Mouse (Mus musculus) embryonic facial prominence, embryonic 12.5 days (tissue): ENCODE results near the gene Kpna3. TPM values are rescaled to one million over a fixed set of nuclear protein-coding genes. Genes with fewer than 3 reads are reported as not detected.
A peak's percentile ranks its signal among the peaks of the same experiment; 100 is the strongest.

Experiments used
- ATAC-seq: fragments of 200-750 bp; cut with Nextera tagmentation; 2 replicates; pipeline ENCODE4 v1.8.0; 2017; ENCODE audit not compliant: insufficient number of reproducible peaks, insufficient read depth, low FRiP score, low TSS enrichment
- H3K27ac ChIP-seq: fragments of 300-500 bp; sonication (generic); 2 replicates; pipeline ENCODE4 v1.5.1; 2016; ENCODE audit warnings: mild to moderate bottlenecking
- H3K27me3 ChIP-seq: fragments of 300-500 bp; sonication (generic); 2 replicates; pipeline ENCODE4 v1.6.1; 2016; ENCODE audit warnings: mild to moderate bottlenecking, moderate library complexity
- H3K36me3 ChIP-seq: fragments of 300-500 bp; sonication (generic); 2 replicates; pipeline ENCODE4 v1.6.1; 2016; ENCODE audit warnings: mild to moderate bottlenecking
- H3K4me1 ChIP-seq: fragments of 300-500 bp; sonication (generic); 2 replicates; pipeline ENCODE4 v1.6.1; 2016
- H3K4me2 ChIP-seq: fragments of 300-500 bp; sonication (generic); replicated peaks from 2 replicates; pipeline ENCODE4 v1.6.1; 2016; ENCODE audit warnings: mild to moderate bottlenecking, moderate library complexity
- H3K4me3 ChIP-seq: fragments of 300-500 bp; sonication (generic); 2 replicates; pipeline ENCODE4 v1.5.1; 2016; ENCODE audit warnings: mild to moderate bottlenecking
- H3K9ac ChIP-seq: fragments of 300-500 bp; sonication (generic); 2 replicates; pipeline ENCODE4 v1.6.1; 2016; ENCODE audit warnings: mild to moderate bottlenecking, moderate library complexity
- H3K9me3 ChIP-seq: fragments of 300-500 bp; sonication (generic); 2 replicates; pipeline ENCODE4 v1.6.1; 2016; ENCODE audit warnings: mild to moderate bottlenecking, moderate library complexity
- WGBS: fragments of 180-500 bp; shearing (Covaris S2); methylation state at CpG from one replicate; pipeline ENCODE4 v1.1.7; 2016; 5-methylcytosine and 5-hydroxymethylcytosine counted together
- polyA plus RNA-seq: library from polyadenylated mRNA; unstranded; fragments of >200 nt; fragmentation: Nextera tagmentation; extraction: Ambion mirVana; gene quantifications from 2 replicates; pipeline ENCODE4 v1.2.1, GENCODE M21; 2016

The Kpna3 gene
- polyA plus RNA-seq, 1 experiment from 2014 or later: 71.7 TPM

DNA sequence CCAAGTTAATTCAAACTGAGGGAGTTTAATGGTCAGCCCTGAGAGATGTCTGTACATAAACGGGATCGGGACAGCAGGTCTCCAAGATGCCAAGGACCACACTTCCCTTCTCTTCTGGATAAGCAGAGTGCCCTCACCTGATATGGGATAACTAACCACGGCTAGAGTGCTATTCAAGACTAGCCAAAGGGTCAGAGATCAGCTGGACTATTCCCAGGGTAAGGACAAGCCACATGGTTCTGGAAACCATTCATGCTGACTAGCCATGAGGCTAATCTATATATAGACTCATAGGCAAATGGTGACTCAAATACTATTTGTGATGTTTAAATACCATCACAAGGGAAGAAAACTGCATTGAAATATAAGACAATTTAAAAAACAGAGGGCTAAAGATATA, 49.1 kb downstream of the Kpna3 start:
- Histone ChIP-seq H3K4me3 (no peak overlapping the region), H3K9ac (no peak overlapping the region), H3K9me3 (no peaks in the 10 kb centered on the region), H3K4me2 (no peak overlapping the region), H3K36me3 (peaks cover 36% of the 10 kb centered on the region), H3K27me3 (no peaks in the 10 kb centered on the region), H3K4me1 (no peaks in the 10 kb centered on the region), H3K27ac (no peak overlapping the region)
- WGBS: 84% methylated on average over 3 of the region's 3 CpGs
- no peak for ATAC-seq

DNA sequence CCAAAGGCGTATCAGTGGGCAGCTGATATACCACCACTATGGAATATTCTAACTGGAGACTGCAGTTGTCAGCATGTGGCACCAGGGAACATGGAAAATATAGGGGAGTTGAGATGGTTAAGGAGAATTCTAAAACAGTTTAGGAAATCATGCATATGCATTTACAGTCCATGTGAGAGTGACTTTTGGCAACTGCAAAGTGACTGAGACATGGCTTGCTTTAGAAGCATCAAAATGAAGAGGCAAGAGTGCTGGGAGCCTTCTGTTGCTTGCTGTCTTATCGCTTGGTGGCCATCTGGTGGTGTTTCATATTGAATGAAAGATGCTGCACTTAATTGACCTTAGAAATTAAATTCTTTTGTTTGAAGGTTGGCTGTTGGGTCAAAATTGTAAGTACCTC, 72.4 kb downstream of the Kpna3 start:
- no peak for ATAC-seq
- no peaks in the 10 kb centered on the region for H3K27me3 ChIP-seq
- H3K36me3 ChIP-seq: peaks cover 30% of the 10 kb centered on the region
- no peak overlapping the region for H3K9ac ChIP-seq
- no peak overlapping the region for H3K4me2 ChIP-seq
- no peak overlapping the region for H3K4me3 ChIP-seq
- 91% methylated on average over 2 of the region's 2 CpGs for WGBS
- no peaks in the 10 kb centered on the region for H3K4me1 ChIP-seq
- no peaks in the 10 kb centered on the region for H3K9me3 ChIP-seq
- H3K27ac ChIP-seq: no peak overlapping the region

DNA sequence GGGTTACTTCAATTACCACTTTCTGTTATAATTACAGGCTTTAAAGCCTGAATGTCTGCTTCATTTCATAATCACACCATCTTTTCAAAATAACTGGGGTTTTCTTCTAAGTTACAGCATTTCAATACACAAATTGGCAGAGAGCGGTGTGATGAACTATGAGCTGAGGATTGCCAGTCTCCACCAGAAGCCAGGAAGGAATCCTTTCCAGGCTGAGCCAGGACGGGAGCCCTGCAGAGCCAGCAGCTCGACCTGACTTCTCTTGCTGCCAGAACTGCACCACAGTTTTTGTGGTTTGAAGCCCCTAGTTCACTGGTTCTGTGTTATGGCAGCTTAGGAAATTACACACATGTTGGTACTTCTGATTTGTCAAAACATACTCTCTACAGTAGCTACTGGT, 75.0 kb downstream of the Kpna3 start:
- H3K4me2 ChIP-seq: no peak overlapping the region
- H3K9me3 ChIP-seq: no peaks in the 10 kb centered on the region
- H3K9ac ChIP-seq: no peak overlapping the region
- peaks cover 11% of the 10 kb centered on the region for H3K36me3 ChIP-seq
- H3K4me1 ChIP-seq: peaks cover 5% of the 10 kb centered on the region; the same call in 1 of the 2 replicates
- WGBS: 80% methylated on average over 3 of the region's 3 CpGs
- H3K27me3 ChIP-seq: no peaks in the 10 kb centered on the region
- H3K4me3 ChIP-seq: no peak overlapping the region
- H3K27ac ChIP-seq: no peak overlapping the region
- ATAC-seq: no peak

DNA sequence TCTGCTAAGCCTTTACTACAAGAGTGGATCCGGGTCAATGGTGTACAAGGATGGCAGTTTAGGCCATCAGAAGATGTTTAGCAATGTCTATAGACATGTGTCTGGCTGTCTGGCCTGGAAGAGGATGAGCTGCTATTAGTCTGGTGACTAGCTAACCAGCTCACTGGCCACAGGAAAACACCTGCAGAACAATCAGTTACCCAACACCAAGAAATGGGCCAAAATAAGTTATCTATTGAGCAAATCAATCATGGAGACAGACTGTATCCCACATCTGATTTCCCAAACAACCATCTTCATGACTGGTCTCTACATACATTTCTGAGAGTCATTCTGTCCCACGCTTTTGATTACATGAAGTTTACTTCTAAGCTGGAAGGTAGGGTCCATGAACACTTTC, 75.9 kb downstream of the Kpna3 start:
- 93% methylated on average over 2 of the region's 2 CpGs for WGBS
- no peak overlapping the region for H3K4me2 ChIP-seq
- no peaks in the 10 kb centered on the region for H3K9me3 ChIP-seq
- H3K4me1 ChIP-seq: peaks cover 5% of the 10 kb centered on the region; the same call in 1 of the 2 replicates
- H3K27me3 ChIP-seq: no peaks in the 10 kb centered on the region
- ATAC-seq: no peak
- peaks cover 8% of the 10 kb centered on the region for H3K36me3 ChIP-seq
- H3K27ac ChIP-seq: no peak overlapping the region
- no peak overlapping the region for H3K9ac ChIP-seq
- no peak overlapping the region for H3K4me3 ChIP-seq

DNA sequence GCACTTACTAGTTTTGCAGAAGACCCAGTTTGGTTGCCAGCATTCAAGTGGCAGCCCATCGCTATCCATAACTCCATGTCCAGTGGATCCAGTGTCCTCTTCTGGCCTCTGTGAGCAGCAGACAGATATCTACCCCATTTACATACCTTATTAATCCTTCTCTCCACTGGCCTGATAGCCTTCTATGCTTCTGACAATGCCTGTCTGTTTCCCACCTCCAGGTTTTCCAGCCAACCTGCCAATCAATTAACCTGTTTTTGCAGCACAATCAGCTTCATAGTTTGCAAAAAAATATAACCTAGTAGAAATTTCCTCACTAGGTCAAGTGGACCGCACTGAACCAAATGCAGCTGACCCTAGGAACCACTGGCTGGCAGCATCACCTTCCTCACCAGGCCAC, 77.4 kb downstream of the Kpna3 start:
- 86% methylated on average over 2 of the region's 2 CpGs for WGBS
- no peaks in the 10 kb centered on the region for H3K9me3 ChIP-seq
- peaks cover 5% of the 10 kb centered on the region; the same call in 1 of the 2 replicates for H3K4me1 ChIP-seq
- H3K27me3 ChIP-seq: no peaks in the 10 kb centered on the region
- peaks cover 6% of the 10 kb centered on the region for H3K36me3 ChIP-seq
- H3K4me2 ChIP-seq: no peak overlapping the region
- no peak overlapping the region for H3K4me3 ChIP-seq
- H3K9ac ChIP-seq: no peak overlapping the region
- no peak overlapping the region for H3K27ac ChIP-seq
- no peak for ATAC-seq

DNA sequence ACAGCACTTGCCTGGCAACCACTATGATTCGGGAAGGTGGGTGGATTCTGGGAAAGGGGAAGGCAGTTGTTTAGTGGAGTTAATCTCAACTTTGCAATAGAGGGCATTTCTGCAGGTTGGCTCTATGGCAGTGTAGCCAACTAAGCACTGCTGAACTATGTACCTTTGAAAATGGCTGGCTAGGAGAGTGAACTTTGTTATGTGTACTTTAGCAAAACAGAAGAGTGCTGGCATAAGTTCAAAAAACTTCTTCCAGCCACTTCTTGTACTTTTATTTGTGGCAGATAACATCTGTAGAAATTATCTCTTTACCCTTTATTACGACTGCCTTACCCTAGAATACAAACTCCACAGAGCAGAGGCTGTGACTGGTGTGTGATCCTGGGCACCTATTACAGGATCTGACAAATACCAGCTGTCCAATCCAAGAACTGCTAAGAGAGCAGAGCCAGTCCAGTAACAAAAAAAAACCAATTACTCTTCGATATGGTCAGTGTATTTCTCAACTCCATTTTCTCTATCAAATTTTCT, 78.6 kb downstream of the Kpna3 start:
- H3K27me3 ChIP-seq: no peaks in the 10 kb centered on the region
- H3K9me3 ChIP-seq: no peaks in the 10 kb centered on the region
- H3K36me3 ChIP-seq: no peaks in the 10 kb centered on the region
- ATAC-seq: no peak
- 62% methylated on average over 3 of the region's 3 CpGs for WGBS
- H3K9ac ChIP-seq: peak overlapping the region; percentile 74; the same call in 1 of the 2 replicates
- peak overlapping the region; percentile 64; the same call in 1 of the 2 replicates for H3K4me3 ChIP-seq
- H3K27ac ChIP-seq: 0 out of 2 replicates have a peak overlapping the region, but pooled peaks have one; percentile 84
- H3K4me1 ChIP-seq: peaks cover 5% of the 10 kb centered on the region; the same call in 1 of the 2 replicates
- peak overlapping the region; percentile 54 for H3K4me2 ChIP-seq

DNA sequence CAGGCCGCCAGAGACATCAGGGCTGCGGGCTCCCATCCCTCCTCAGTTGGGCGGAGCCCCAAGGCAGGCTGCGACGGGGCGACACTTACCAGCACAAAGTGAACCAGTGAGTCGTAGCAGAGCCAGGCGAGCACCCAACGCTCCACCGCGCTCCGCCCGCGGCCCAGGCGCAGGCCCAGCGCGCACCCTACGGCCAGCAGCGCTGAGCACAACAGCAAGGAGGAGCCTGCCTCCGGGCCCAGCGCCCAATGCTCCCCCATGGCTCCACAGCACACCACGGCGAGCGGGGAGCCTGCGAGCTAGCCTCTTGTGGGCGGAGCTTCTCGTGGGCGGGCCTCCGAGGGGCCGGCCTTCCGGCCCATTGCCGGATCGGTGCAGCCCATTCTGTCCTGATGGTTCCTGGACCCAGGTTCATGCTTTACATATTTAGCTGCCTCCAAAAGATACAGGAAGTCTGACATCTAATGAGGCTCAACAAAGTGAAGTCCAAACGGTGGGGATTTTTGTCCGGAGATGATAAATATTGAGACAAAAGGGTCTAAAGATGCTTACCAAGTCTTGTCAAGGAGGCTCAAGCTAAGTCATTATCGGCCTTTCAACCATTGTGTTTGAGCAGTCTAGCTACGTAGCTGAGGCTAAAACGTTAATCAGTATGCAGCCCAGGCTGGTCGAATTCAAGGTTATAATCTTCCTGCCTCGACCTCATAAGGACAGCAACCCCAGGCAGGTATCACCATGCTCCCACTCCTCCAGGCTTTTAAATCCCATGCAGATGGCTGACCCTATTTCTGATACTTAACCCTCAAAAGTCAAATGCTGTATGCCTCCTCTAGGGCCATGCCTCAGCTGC, 79.3 kb downstream of the Kpna3 start, which contains the start of gene Ebpl:
Gene Ebpl, minus strand, starts transcription at position 309 of the 850 bp plus-strand sequence.
- peak within 1 kb of the TSS; percentile 54 for H3K4me2 ChIP-seq
- no peaks in the 10 kb centered on the region for H3K9me3 ChIP-seq
- H3K27ac ChIP-seq: peak within 1 kb of the TSS; percentile 84
- ATAC-seq: peak; percentile 91
- peak within 1 kb of the TSS; percentile 64 for H3K4me3 ChIP-seq
- peak within 1 kb of the TSS; percentile 74 for H3K9ac ChIP-seq
- peaks cover 5% of the 10 kb centered on the region; the same call in 1 of the 2 replicates for H3K4me1 ChIP-seq
- under 1% methylated on average over 40 of the region's 40 CpGs for WGBS
- H3K27me3 ChIP-seq: no peaks in the 10 kb centered on the region
- H3K36me3 ChIP-seq: no peaks in the 10 kb centered on the region

DNA sequence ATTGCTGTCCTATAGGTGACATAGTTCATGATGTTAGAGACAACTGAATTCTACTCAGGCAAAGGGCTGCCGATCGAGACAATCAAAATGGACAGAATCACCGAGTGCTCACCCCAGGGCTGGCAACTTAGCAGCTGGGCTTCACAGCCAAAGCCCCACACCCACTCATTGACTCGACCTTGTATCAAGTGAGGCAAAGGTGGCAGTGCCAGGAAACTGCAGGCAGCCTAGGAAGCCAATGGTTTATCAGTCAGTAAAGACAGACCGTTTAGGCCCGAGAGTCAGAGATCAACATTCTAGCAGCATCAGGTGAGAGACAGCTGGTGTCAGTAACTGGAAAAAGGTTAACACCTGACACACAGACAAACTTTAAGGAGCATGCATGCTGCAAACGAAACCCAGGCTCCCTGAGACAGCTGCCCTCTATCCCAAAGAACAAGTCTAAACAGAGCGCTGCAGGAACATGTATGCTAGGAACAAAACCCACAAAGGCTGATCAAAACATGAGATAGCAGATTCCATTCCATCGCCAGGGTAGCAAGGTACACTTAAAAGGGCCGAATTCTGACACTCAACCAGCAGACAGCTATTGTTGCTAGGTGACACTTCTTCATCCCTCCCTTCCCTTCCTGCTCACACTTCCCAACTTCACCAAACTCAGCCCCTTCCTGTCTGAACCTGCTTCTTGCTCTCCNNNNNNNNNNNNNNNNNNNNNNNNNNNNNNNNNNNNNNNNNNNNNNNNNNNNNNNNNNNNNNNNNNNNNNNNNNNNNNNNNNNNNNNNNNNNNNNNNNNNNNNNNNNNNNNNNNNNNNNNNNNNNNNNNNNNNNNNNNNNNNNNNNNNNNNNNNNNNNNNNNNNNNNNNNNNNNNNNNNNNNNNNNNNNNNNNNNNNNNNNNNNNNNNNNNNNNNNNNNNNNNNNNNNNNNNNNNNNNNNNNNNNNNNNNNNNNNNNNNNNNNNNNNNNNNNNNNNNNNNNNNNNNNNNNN, 85.1 kb downstream of the Kpna3 start:
- H3K4me1 ChIP-seq: no peaks in the 10 kb centered on the region
- H3K9me3 ChIP-seq: no peaks in the 10 kb centered on the region
- H3K4me3 ChIP-seq: no peak overlapping the region
- no peak overlapping the region for H3K4me2 ChIP-seq
- no peak overlapping the region for H3K27ac ChIP-seq
- H3K27me3 ChIP-seq: no peaks in the 10 kb centered on the region
- H3K9ac ChIP-seq: no peak overlapping the region
- no peak for ATAC-seq
- no peaks in the 10 kb centered on the region for H3K36me3 ChIP-seq
- WGBS: 73% methylated on average over 10 of the region's 10 CpGs

DNA sequence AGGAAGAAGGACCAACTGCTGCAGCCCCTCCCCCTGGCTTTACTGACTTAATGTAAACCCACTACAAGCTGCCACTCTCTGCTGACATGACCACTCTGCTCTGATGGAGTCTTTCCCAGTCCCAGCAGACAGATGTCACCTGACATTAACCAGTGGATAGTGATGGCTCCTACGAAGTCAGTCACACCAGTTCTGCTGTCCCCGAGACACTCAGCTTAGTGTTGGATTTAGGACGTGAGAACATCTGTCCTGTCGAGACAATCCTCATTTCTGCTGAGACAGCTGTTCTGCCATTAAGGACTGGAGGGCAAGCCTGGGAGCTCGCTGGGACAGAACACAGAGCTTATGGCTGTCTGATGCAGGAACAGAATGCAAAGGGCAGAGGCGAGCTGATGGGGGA, 88.9 kb downstream of the Kpna3 start:
- Histone ChIP-seq H3K9ac (no peak overlapping the region), H3K4me3 (no peak overlapping the region), H3K4me1 (no peaks in the 10 kb centered on the region), H3K4me2 (no peak overlapping the region), H3K9me3 (no peaks in the 10 kb centered on the region), H3K27me3 (no peaks in the 10 kb centered on the region), H3K36me3 (no peaks in the 10 kb centered on the region), H3K27ac (no peak overlapping the region)
- no peak for ATAC-seq
- WGBS: 66% methylated on average over 6 of the region's 6 CpGs

DNA sequence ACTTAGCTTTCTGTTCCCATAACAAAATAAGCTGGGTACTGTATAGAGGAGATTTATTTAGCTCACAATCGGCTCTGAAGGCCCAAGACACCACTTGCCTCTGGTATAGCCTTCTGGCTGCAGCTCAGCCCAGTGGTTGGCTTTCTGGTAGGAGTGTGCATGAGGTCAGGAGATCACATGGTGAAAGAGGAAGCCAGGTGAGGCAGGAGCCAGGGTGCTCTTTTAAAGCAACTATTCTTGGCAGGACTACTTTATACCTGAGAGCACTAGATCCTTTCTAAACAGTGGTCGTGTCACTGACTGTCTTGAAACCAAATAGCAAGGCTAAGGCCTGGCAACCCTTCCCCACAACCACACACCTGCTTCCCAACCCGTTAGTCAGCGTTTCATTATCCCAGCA, 89.8 kb downstream of the Kpna3 start:
- Histone ChIP-seq H3K4me2 (no peak overlapping the region), H3K4me3 (no peak overlapping the region), H3K9ac (no peak overlapping the region), H3K27ac (no peak overlapping the region), H3K9me3 (no peaks in the 10 kb centered on the region), H3K4me1 (no peaks in the 10 kb centered on the region), H3K27me3 (no peaks in the 10 kb centered on the region), H3K36me3 (no peaks in the 10 kb centered on the region)
- 87% methylated on average over 4 of the region's 4 CpGs for WGBS
- ATAC-seq: no peak

DNA sequence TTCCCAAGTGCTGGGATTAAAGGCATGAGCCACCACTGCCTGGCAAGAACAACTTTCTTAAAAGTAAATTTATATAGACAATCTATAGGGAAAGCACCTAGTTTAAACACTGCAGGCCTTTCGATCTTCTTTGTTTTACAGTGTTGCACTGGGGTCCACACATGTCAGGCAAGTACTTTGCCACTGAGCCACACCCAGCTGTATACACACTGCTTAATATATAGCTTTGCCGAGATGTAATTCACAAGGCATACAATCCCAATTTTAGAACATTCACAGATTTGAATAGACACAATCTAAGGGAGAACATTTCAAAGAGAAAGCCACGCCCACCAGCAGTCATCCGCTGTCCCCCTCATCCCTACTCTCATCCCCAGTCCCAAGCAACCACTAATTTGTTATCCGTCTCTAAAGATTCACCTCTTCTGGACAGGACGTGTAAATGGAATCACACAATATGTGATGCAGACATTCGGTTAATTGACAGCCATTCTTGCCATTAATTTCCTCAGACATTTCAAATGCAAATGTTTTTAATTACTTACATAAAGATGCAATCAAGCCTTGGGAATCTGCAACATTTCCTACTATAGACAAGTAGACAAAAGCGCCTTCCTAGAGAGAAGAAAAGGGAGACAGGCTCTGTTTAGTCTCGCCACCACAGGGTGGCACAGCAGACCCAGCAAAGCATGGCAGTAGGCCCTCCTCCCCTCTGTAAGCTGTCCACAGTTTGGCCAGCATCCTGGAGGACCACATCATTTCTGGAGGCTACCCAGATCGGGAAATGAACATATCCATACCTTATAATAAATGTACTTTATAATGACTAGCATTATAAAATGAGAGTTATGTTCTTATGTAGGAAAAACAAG, 92.6 kb downstream of the Kpna3 start:
- Histone ChIP-seq H3K4me1 (no peaks in the 10 kb centered on the region), H3K4me2 (no peak overlapping the region), H3K27me3 (no peaks in the 10 kb centered on the region), H3K27ac (no peak overlapping the region), H3K4me3 (no peak overlapping the region), H3K9me3 (no peaks in the 10 kb centered on the region), H3K36me3 (no peaks in the 10 kb centered on the region), H3K9ac (no peak overlapping the region)
- ATAC-seq: no peak
- 82% methylated on average over 10 of the region's 10 CpGs for WGBS
